Mouse (Mus musculus): ENCODE results near the gene Tmem266.

Gene Tmem266

GRCm38 (mm10) chr9:55329401-55329800 is 2.7 kb downstream of the Tmem266 start:
- ATAC-seq (ENCODE audit: low TSS enrichment) = no peak

- ATAC-seq (ENCODE audit: low TSS enrichment) = no peak
Observed at GRCm38 (mm10) chr9:55332476-55332875, 5.8 kb downstream of the Tmem266 start.

DNA sequence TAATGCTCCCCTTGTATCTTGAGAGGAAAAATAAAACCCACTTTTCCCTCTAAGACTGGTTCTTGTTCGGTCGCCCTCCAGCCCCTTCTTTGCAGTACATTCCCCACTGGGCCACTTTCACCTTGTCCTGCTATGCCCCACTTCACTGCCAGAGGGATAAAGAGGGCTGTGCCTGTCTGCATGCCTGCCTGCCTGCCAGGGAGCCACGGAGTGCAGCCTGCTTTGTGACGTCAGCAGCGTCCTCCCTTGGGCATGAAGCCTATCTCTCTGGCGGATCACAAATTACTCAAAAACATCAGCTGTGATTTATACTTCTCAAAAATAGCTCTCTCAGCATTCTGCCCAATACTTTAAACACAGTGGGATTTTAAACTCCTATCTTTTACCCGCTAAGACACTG is 6.2 kb downstream of the Tmem266 start:
- peak; percentile 76 for ATAC-seq (ENCODE audit: low TSS enrichment)

GRCm38 (mm10) chr9:55344165-55344564 is 17.5 kb downstream of the Tmem266 start:
- ATAC-seq (ENCODE audit: low TSS enrichment) = no peak

DNA sequence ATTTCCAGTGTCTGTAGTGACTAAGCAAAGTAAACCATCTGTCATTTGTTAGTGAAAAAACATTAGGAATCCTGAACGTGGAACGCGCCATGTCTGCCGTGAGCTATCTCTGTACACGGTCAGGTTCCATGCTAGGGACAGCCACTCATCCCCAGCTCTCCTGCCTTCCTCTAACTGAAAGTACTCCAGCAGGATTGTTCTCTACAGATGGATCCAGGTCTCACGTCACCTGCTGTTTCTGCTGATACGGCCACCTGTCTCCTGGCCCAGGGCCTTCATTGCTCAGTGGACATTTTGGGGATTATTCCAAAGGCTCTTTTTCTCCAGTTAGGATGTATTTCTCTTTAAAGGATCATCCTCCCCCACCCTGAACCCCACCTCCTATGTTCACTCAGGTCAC is 18.6 kb downstream of the Tmem266 start:
- no peak for ATAC-seq (ENCODE audit: low TSS enrichment)

DNA sequence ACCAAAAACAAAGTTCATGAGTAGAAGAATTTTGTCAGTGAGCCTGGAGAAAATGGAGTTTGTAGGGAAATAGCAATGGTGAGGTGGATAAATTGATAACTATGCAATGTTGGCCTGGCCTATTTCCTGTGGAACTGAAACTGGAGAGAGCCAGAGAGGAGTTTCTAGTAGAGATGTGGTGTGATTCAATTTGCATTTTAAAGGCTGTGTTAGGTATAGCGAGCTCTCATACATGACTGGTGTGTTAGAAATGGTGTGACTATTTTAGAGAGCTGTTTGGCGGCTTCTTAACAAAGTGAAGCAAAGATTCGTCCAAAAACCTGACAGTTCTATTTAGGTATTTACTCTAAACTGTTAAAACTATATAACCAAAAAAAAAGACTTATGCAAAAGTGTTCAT is 22.0 kb downstream of the Tmem266 start:
- ATAC-seq (ENCODE audit: low TSS enrichment) = peak; percentile 91

DNA sequence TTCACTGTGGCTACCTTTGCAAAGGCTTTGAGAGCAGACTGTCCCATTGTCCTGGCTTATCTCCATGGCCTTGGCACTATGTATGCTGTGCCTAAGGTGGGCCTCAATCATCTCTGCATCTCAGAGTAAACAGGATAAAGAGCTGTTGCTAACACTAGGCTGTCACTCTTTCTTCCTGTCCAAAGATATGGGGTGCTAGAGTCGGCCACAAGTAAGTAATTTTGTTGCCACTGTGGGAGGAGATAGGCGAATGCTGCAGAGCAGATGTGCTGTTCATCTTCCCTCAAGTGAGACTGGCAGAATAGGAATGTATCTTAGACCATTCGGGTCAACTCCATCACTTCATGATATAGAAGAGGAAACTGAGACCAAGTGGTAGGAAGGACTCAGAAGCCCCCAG is 28.0 kb downstream of the Tmem266 start:
- ATAC-seq (ENCODE audit: low TSS enrichment) = no peak

GRCm38 (mm10) chr9:55355270-55355834 is 28.6 kb downstream of the Tmem266 start:
- no peak for ATAC-seq (ENCODE audit: low TSS enrichment)

DNA sequence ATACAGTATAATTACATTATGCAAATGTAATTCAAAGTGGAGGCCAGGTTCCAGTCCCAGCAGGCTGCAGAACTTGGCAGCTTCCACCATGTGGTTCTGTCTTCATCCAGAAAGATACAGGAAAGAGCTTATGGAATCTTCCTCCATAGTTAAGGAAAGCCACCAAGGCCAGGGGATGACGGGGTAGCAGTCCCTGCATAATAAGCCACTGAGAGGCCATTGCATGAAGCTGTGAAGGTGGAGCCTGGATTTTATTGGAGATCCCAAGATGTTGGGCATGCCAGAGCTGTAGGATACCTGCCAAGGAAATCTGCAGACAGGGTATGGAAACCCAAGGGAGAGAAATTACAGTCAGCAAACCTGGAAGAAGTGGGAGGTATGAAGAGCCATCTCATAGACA is 30.5 kb downstream of the Tmem266 start:
- peak; percentile 88 for ATAC-seq (ENCODE audit: low TSS enrichment)

DNA sequence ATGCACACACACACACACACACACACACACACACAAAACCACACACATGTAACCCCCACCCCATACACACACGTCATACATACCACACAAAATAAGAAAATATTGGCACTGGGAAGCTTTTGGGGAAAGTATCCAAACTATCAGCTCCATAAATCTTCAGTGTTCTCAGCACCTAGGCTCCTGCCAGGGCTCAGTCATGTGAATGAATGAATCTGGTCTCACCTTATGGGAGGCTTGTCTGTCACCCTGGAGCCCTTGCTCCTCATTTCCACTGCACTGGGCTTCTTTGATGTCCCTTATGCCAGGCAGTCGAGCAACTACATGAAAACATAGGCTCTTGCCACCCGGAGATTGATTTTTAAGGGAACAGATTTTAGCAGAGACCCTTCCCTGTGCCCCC is 33.7 kb downstream of the Tmem266 start:
- ATAC-seq (ENCODE audit: low TSS enrichment) = no peak

GRCm38 (mm10) chr9:55360861-55361260 is 34.1 kb downstream of the Tmem266 start:
- ATAC-seq (ENCODE audit: low TSS enrichment) = no peak

DNA sequence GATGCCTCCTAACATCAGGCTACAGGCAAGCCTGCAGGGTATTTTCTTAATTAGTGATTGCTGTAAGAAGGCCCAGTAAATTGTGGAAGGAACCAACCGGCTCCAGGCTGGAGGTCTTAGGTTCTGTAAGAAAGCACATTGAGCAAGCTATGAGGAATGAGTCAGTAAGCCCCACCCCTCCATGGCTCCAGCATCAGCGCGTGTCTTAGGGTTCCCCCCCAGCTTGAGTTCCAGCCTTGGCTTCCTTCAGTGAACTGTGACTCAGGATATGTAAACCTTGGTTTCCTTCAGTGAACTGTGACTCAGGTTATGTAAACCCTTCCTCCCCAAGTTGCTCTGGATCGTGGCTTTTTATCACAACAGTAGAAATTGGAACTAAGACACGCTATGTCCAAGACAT is 35.3 kb downstream of the Tmem266 start:
- no peak for ATAC-seq (ENCODE audit: low TSS enrichment)

DNA sequence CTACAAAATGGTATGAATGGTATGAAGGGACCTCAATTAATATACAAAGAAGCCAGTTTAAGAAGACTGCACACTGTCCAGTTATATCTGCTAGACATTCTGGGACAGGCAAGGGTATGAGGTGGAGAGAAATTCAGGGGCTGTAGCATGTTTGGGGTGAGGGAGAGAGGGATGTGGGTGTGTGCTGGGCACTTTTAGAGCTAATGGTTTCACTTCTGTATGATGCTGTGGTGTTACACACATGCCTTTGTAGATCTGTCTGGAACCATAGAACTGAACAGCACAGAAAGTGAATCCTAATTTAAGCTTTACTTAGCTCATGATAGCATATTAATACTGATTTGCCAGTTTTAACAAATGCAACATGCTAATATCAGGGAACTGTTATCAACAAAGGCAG is 37.0 kb downstream of the Tmem266 start:
- ATAC-seq (ENCODE audit: low TSS enrichment) = no peak

- ATAC-seq (ENCODE audit: low TSS enrichment) = no peak
Observed at GRCm38 (mm10) chr9:55368011-55368410, 41.3 kb downstream of the Tmem266 start.

DNA sequence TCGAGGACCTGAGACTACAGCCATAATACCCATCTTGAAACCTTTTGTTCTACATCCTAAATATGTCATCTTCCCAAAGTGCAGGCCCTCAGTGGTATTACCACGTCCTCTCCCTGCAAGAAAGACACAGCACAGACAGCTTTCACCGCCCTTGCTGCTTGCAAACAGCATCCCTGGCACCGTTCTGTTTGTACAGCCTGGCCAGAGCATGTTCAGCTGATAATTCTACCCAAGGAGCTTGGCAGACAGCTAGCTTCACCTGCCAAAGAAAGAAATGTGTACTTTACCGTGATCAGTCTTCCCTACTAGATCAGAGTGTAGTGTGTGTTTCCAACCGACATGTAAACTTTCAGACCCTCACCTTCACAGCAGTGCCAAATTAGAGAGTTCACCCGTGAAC is 45.2 kb downstream of the Tmem266 start:
- no peak for ATAC-seq (ENCODE audit: low TSS enrichment)

- no peak for ATAC-seq (ENCODE audit: low TSS enrichment)
Observed at GRCm38 (mm10) chr9:55377603-55378250, 51.0 kb downstream of the Tmem266 start.

GRCm38 (mm10) chr9:55381456-55381855 is 54.7 kb downstream of the Tmem266 start:
- ATAC-seq (ENCODE audit: low TSS enrichment) = 0 out of 2 replicates have a peak, but pooled peaks have one; percentile 42

GRCm38 (mm10) chr9:55382441-55382840 is 55.7 kb downstream of the Tmem266 start:
- ATAC-seq (ENCODE audit: low TSS enrichment) = no peak

- ATAC-seq (ENCODE audit: low TSS enrichment) = no peak
Observed at GRCm38 (mm10) chr9:55386117-55386516, 59.4 kb downstream of the Tmem266 start.

DNA sequence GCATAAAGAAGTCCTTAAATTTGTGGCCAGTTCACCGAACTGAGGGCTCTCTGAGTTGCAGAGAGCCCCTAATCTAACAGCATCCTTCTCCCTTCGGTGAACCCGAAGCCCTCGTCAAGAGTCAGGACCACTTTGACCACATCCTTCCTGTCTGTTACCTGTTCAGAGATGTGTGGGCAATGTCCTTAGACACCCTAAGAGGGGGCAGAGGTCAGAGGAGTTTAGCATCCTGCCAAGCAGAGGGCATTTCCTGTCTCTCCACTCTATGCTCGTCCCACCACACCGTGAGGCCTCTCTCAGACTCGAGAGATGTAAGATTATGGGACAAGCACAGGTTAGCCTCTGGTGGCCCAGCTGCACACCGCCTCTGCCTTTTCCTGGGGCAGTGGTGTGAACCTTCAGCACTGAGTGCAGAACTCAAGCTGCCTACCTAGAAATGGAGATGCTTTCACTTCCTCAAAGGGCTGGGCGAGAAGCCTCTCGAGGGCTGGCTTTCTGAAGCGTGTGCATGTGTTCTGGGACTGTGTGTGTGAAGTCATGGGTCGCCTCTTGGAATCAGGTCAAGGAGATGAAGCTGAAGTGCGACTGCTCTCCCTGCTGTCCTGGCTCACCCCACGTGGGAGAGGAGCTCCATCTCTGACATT is 61.3 kb downstream of the Tmem266 start:
- ATAC-seq (ENCODE audit: low TSS enrichment) = no peak

- ATAC-seq (ENCODE audit: low TSS enrichment) = peak; percentile 73
Observed at GRCm38 (mm10) chr9:55391909-55392658, 65.4 kb downstream of the Tmem266 start.

DNA sequence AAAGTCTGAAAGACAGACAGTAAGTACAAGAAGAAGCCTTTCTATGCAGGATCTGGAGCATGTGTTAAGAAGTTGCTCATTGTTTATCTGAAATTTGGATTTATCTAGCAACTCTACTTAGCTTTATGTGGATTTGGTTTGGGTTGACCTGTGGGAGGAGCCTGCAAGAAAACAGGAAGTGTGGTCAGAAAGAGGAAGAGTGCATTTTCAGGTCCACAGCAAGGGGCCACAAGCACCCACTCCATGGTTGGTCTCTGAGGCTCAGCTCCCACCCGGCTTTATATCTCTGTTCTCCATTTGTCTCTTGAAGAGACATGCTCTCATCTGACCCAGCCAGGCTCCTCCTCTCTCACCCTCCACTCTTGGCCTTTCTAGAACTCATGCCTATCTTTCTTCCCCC is 68.9 kb downstream of the Tmem266 start:
- no peak for ATAC-seq (ENCODE audit: low TSS enrichment)

All from frontal cortex, adult (tissue).